Mouse (Mus musculus): ENCODE measurements at regions not wholly inside any gene's neighbourhood (a gene's known extent, or its start where the extent isn't known, plus 50 kb on each side); places are given as distances from the start of the nearest gene placed in this dataset.

GRCm38 (mm10) chr4:142674641-142675465 is 435.7 kb upstream of the Kazn start:
- ATAC-seq (ENCODE audit: borderline replicate concordance, extremely low read depth, low FRiP score, low TSS enrichment): no peak
- Histone ChIP-seq H3K4me2 (no peak overlapping the region), H3K9ac (no peak overlapping the region), H3K9me3 (no peaks in the 10 kb centered on the region), H3K27me3 (no peaks in the 10 kb centered on the region), H3K36me3 (no peaks in the 10 kb centered on the region), H3K4me3 (no peak overlapping the region), H3K27ac (no peak overlapping the region), H3K4me1 (peaks cover 7% of the 10 kb centered on the region; the same call in 1 of the 2 replicates)
- WGBS: 59% methylated on average over 22 of the region's 22 CpGs

GRCm38 (mm10) chr4:142671872-142672458 is 432.8 kb upstream of the Kazn start:
- 0 out of 2 replicates have a peak, but pooled peaks have one; percentile 46 for ATAC-seq (ENCODE audit: borderline replicate concordance, extremely low read depth, low FRiP score, low TSS enrichment)

GRCm38 (mm10) chr4:142664781-142665180 is 425.6 kb upstream of the Kazn start:
- no peak overlapping the region for H3K4me2 ChIP-seq
- 35% methylated on average over 4 of the region's 4 CpGs for WGBS
- H3K9me3 ChIP-seq: no peaks in the 10 kb centered on the region
- H3K9ac ChIP-seq: no peak overlapping the region
- no peaks in the 10 kb centered on the region for H3K36me3 ChIP-seq
- no peak overlapping the region for H3K27ac ChIP-seq
- ATAC-seq (ENCODE audit: borderline replicate concordance, extremely low read depth, low FRiP score, low TSS enrichment): no peak
- no peak overlapping the region for H3K4me3 ChIP-seq
- no peaks in the 10 kb centered on the region for H3K27me3 ChIP-seq
- H3K4me1 ChIP-seq: no peaks in the 10 kb centered on the region

More at GRCm38 (mm10) chr4:142671872-142672458, 432.8 kb upstream of the Kazn start:
- no peak overlapping the region for H3K27ac ChIP-seq
- H3K4me2 ChIP-seq: no peak overlapping the region
- WGBS: 51% methylated on average over 8 of the region's 8 CpGs
- no peak overlapping the region for H3K4me3 ChIP-seq
- peaks cover 7% of the 10 kb centered on the region; the same call in 1 of the 2 replicates for H3K4me1 ChIP-seq
- H3K36me3 ChIP-seq: no peaks in the 10 kb centered on the region
- H3K9ac ChIP-seq: no peak overlapping the region
- H3K9me3 ChIP-seq: no peaks in the 10 kb centered on the region
- no peaks in the 10 kb centered on the region for H3K27me3 ChIP-seq

- Histone ChIP-seq H3K27me3 (no peaks in the 10 kb centered on the region), H3K4me1 (no peaks in the 10 kb centered on the region)
- 78% methylated on average over 6 of the region's 6 CpGs for WGBS
Observed at GRCm38 (mm10) chr4:142658156-142658555, 419.0 kb upstream of the Kazn start.

GRCm38 (mm10) chr4:142641069-142641468 is 401.9 kb upstream of the Kazn start:
- Histone ChIP-seq H3K4me1 (no peaks in the 10 kb centered on the region), H3K9ac (no peak overlapping the region), H3K9me3 (no peaks in the 10 kb centered on the region), H3K4me2 (no peak overlapping the region), H3K27me3 (no peaks in the 10 kb centered on the region), H3K36me3 (no peaks in the 10 kb centered on the region), H3K27ac (no peak overlapping the region), H3K4me3 (no peak overlapping the region)
- 0 out of 2 replicates have a peak, but pooled peaks have one; percentile 13 for ATAC-seq (ENCODE audit: borderline replicate concordance, extremely low read depth, low FRiP score, low TSS enrichment)
- 89% methylated on average over 10 of the region's 10 CpGs for WGBS

More at GRCm38 (mm10) chr4:142658156-142658555, 419.0 kb upstream of the Kazn start:
- ATAC-seq (ENCODE audit: borderline replicate concordance, extremely low read depth, low FRiP score, low TSS enrichment): no peak
- no peak overlapping the region for H3K4me2 ChIP-seq
- H3K4me3 ChIP-seq: no peak overlapping the region
- no peaks in the 10 kb centered on the region for H3K9me3 ChIP-seq
- no peak overlapping the region for H3K9ac ChIP-seq
- H3K36me3 ChIP-seq: no peaks in the 10 kb centered on the region
- H3K27ac ChIP-seq: no peak overlapping the region

GRCm38 (mm10) chr4:142639340-142639733 is 400.1 kb upstream of the Kazn start:
- WGBS: 80% methylated on average over 9 of the region's 9 CpGs
- no peak overlapping the region for H3K4me2 ChIP-seq

GRCm38 (mm10) chr4:142638733-142639339 is 399.6 kb upstream of the Kazn start:
- H3K9me3 ChIP-seq: no peaks in the 10 kb centered on the region
- no peak overlapping the region for H3K9ac ChIP-seq
- H3K4me3 ChIP-seq: no peak overlapping the region
- no peak overlapping the region for H3K4me2 ChIP-seq
- no peaks in the 10 kb centered on the region for H3K36me3 ChIP-seq
- no peaks in the 10 kb centered on the region for H3K27me3 ChIP-seq
- 0 out of 2 replicates have a peak, but pooled peaks cover 7% of the 10 kb centered on the region for H3K4me1 ChIP-seq
- ATAC-seq (ENCODE audit: borderline replicate concordance, extremely low read depth, low FRiP score, low TSS enrichment): no peak
- 38% methylated on average over 13 of the region's 13 CpGs for WGBS
- no peak overlapping the region for H3K27ac ChIP-seq

More at GRCm38 (mm10) chr4:142639340-142639733, 400.1 kb upstream of the Kazn start:
- no peak overlapping the region for H3K9ac ChIP-seq
- H3K27ac ChIP-seq: no peak overlapping the region
- H3K4me1 ChIP-seq: 0 out of 2 replicates have a peak, but pooled peaks cover 5% of the 10 kb centered on the region
- no peaks in the 10 kb centered on the region for H3K9me3 ChIP-seq
- no peaks in the 10 kb centered on the region for H3K36me3 ChIP-seq
- H3K27me3 ChIP-seq: no peaks in the 10 kb centered on the region
- no peak for ATAC-seq (ENCODE audit: borderline replicate concordance, extremely low read depth, low FRiP score, low TSS enrichment)
- H3K4me3 ChIP-seq: no peak overlapping the region

- no peak overlapping the region for H3K9ac ChIP-seq
- no peaks in the 10 kb centered on the region for H3K27me3 ChIP-seq
- H3K4me1 ChIP-seq: 0 out of 2 replicates have a peak, but pooled peaks cover 7% of the 10 kb centered on the region
- H3K9me3 ChIP-seq: no peaks in the 10 kb centered on the region
- H3K4me2 ChIP-seq: no peak overlapping the region
- no peaks in the 10 kb centered on the region for H3K36me3 ChIP-seq
- 79% methylated on average over 4 of the region's 4 CpGs for whole genome bisulfite sequencing
- no peak for ATAC-seq (ENCODE audit: borderline replicate concordance, extremely low read depth, low FRiP score, low TSS enrichment)
- no peak overlapping the region for H3K4me3 ChIP-seq
- H3K27ac ChIP-seq: no peak overlapping the region
Observed at GRCm38 (mm10) chr4:142638057-142638456, 398.9 kb upstream of the Kazn start.

GRCm38 (mm10) chr4:142634398-142634797 is 395.2 kb upstream of the Kazn start:
- no peaks in the 10 kb centered on the region for H3K27me3 ChIP-seq
- no peak overlapping the region for H3K9ac ChIP-seq
- no peak overlapping the region for H3K4me3 ChIP-seq
- no peaks in the 10 kb centered on the region for H3K9me3 ChIP-seq
- H3K27ac ChIP-seq: no peak overlapping the region
- H3K4me2 ChIP-seq: no peak overlapping the region
- 0 out of 2 replicates have a peak, but pooled peaks cover 7% of the 10 kb centered on the region for H3K4me1 ChIP-seq
- no peaks in the 10 kb centered on the region for H3K36me3 ChIP-seq
- ATAC-seq (ENCODE audit: borderline replicate concordance, extremely low read depth, low FRiP score, low TSS enrichment): no peak
- WGBS: 21% methylated on average over 8 of the region's 8 CpGs

- Histone ChIP-seq H3K4me1 (0 out of 2 replicates have a peak, but pooled peaks cover 7% of the 10 kb centered on the region), H3K4me3 (no peak overlapping the region), H3K9ac (no peak overlapping the region), H3K36me3 (no peaks in the 10 kb centered on the region), H3K9me3 (no peaks in the 10 kb centered on the region), H3K4me2 (no peak overlapping the region), H3K27ac (no peak overlapping the region), H3K27me3 (no peaks in the 10 kb centered on the region)
- no peak for ATAC-seq (ENCODE audit: borderline replicate concordance, extremely low read depth, low FRiP score, low TSS enrichment)
- 55% methylated on average over 13 of the region's 13 CpGs for WGBS
Observed at GRCm38 (mm10) chr4:142633667-142634350, 394.6 kb upstream of the Kazn start.

GRCm38 (mm10) chr4:142626503-142627194 is 387.4 kb upstream of the Kazn start:
- no peaks in the 10 kb centered on the region for H3K9me3 ChIP-seq
- H3K27me3 ChIP-seq: no peaks in the 10 kb centered on the region
- H3K9ac ChIP-seq: no peak overlapping the region
- no peak overlapping the region for H3K27ac ChIP-seq
- ATAC-seq (ENCODE audit: borderline replicate concordance, extremely low read depth, low FRiP score, low TSS enrichment): peak; percentile 58
- 51% methylated on average over 8 of the region's 8 CpGs for WGBS
- no peak overlapping the region for H3K4me3 ChIP-seq
- H3K36me3 ChIP-seq: no peaks in the 10 kb centered on the region
- H3K4me2 ChIP-seq: no peak overlapping the region
- peaks cover 10% of the 10 kb centered on the region for H3K4me1 ChIP-seq
